Mouse (Mus musculus): ENCODE measurements around the gene Olfr187. TPM values are rescaled to one million over a fixed set of nuclear protein-coding genes. Genes with fewer than 3 reads are reported as not detected.
"Not testable (repeated sequence)": the region's sequence is repeated elsewhere in the genome, so short reads cannot be mapped to it uniquely, and the experiment has no call there.

Gene Olfr187
- polyA plus RNA-seq (2016; fragmentation: Nextera tagmentation; extraction: Ambion mirVana): not detected in 2 replicates

DNA sequence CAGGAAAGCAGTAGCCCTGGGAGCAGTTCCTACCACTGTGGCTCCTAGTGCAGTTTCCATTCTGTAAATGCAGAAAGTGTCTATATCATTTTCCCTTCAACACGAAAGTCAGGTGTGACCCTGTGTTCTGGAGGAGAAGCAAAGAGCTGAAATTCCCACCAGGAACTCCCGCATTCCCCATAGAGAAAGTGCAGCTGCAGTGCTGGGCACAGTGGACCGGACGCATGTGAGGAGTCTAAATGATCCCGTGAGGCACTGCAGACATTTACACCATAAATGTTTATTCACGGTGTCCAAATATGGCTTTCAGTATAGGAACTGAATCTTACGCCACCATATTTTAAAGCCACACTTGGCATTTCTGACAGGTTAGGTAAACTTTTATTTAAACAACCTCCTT lies at the start of gene Olfr187:
TSS of gene Olfr187 (minus strand) at position 58 of the 400 bp plus-strand sequence.
- Histone ChIP-seq H3K9me3 (no peaks in the 10 kb centered on the region), H3K4me1 (no peaks in the 10 kb centered on the region), H3K4me3 (no peak within 1 kb of the TSS), H3K27ac (no peak within 1 kb of the TSS), H3K36me3 (replicated peaks) (no peaks in the 10 kb centered on the region), H3K27me3 (ENCODE audit: poor library complexity, severe bottlenecking) (no peaks in the 10 kb centered on the region)
- no peak for DNase-seq (ENCODE audit: extremely low spot score, low spot score)
- 92% methylated on average over 7 of the region's 7 CpGs for WGBS

DNA sequence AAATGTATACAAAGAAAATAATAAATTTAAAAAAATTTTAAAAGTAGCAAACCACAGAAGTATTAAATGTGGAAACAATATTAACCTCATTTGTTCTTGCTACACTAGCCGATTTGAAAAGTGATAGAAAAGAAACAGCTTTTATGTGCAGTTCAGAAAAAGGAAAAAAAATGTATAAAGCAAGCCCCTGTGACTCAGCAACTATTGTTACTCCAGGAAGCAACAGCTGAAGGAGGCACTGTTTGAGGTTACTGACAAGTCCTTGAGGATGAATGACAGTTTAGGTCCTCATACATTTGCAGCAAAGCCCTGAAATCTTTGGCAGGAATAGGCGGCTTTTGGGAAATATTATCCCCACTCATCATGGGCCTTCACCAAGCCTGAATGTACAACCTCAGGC lies 41.5 kb upstream of the Olfr187 start:
- not testable (repeated sequence) for DNase-seq (ENCODE audit: extremely low spot score, low spot score); H3K4me3 ChIP-seq; H3K4me1 ChIP-seq; H3K27ac ChIP-seq; H3K27me3 ChIP-seq (ENCODE audit: poor library complexity, severe bottlenecking); H3K36me3 ChIP-seq (replicated peaks); H3K9me3 ChIP-seq
- 86% methylated on average over 2 of the region's 2 CpGs for WGBS

DNA sequence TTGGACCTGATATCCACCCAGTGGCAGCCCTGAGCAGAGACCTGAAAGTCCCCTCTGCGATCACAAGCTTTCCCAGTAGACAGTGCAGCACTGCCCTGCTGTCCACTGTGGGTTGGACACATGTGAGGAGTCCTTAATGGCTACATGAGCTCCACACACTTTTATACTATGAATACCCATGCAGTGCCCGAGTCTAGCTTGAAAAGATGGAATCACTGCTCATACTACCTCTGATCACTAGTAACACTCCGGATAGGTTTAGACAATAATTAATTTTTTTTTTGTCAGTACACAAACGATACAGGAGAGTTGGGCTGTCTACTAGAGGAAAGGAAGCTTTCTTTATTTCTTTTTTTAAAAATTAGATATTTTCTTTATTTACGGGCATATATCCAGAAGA lies 38.3 kb upstream of the Olfr187 start, which contains the start of gene Olfr190:
TSS of gene Olfr190 (minus strand) at position 101 of the 400 bp plus-strand sequence.
- H3K9me3 ChIP-seq: no peaks in the 10 kb centered on the region
- 91% methylated on average over 5 of the region's 5 CpGs for WGBS
- H3K27ac ChIP-seq: no peak within 1 kb of the TSS
- H3K27me3 ChIP-seq (ENCODE audit: poor library complexity, severe bottlenecking): no peaks in the 10 kb centered on the region
- no peaks in the 10 kb centered on the region for H3K4me1 ChIP-seq
- H3K4me3 ChIP-seq: no peak within 1 kb of the TSS
- H3K36me3 ChIP-seq (replicated peaks): no peaks in the 10 kb centered on the region
- DNase-seq (ENCODE audit: extremely low spot score, low spot score): no peak

DNA sequence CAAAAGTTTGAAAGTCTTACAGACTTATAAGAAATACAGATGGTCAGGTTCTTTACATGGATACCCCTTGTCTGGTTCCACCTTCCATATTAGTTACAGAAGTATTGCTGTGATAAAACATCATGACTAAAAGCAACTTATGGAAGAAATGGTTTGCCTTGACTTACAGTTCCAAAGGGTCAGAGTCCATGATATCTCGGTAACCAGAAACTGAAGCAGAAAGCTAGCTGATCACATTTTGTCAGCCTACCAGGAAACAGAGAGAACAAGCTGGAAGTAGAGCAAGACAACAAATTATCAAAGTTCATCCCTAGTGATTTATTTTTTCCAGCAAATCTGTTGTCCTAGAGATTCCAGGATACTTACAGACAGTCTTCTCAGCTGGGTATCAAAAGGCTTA lies 34.0 kb upstream of the Olfr187 start:
- no peaks in the 10 kb centered on the region for H3K36me3 ChIP-seq (replicated peaks)
- no peaks in the 10 kb centered on the region for H3K4me1 ChIP-seq
- WGBS: 92% methylated on average over 1 of the region's 1 CpGs
- no peak for DNase-seq (ENCODE audit: extremely low spot score, low spot score)
- no peaks in the 10 kb centered on the region for H3K9me3 ChIP-seq
- no peaks in the 10 kb centered on the region for H3K27me3 ChIP-seq (ENCODE audit: poor library complexity, severe bottlenecking)
- H3K27ac ChIP-seq: no peak overlapping the region
- no peak overlapping the region for H3K4me3 ChIP-seq

DNA sequence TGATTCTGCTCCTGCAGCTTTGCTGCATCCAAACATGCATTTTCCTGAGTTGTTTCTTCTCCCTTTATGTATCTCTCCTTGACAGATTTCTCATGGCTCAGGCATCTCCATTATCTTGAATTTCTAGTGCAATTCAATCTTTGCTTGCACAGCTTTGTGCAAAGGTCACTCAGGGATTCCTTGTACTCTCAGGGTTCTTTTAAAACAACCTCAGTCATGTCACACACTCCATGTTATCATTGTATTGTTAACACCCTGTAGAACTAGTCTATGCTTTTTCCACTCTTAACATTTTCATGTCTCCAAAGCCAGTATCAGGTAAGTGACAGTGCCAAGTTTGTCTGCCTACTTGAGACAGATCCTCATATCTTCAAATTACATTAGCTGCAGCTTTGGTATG lies 32.2 kb upstream of the Olfr187 start:
- no peaks in the 10 kb centered on the region for H3K27me3 ChIP-seq (ENCODE audit: poor library complexity, severe bottlenecking)
- H3K36me3 ChIP-seq (replicated peaks): no peaks in the 10 kb centered on the region
- no peaks in the 10 kb centered on the region for H3K4me1 ChIP-seq
- H3K9me3 ChIP-seq: no peaks in the 10 kb centered on the region
- no peak overlapping the region for H3K27ac ChIP-seq
- no peak overlapping the region for H3K4me3 ChIP-seq
- DNase-seq (ENCODE audit: extremely low spot score, low spot score): no peak

DNA sequence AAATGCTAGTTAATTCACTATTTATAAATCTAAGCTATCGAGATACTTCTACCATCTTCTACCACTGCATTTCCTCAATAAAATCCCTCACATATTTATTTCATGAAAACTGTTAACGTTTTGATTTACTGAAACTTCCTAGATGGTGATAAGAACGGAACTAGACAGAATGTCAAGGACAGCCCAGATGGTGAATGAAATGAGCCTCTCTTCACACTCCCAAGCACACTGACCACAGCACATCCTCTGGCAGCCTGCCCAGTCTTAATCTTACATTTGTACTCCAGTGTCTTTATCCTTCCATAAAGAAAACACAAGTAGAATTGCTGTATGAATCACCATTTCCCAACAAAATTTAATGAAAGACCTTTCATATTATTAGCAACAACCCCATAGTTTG lies 22.8 kb upstream of the Olfr187 start:
- not testable (repeated sequence) for H3K27ac ChIP-seq; DNase-seq (ENCODE audit: extremely low spot score, low spot score); H3K4me1 ChIP-seq; H3K4me3 ChIP-seq; H3K36me3 ChIP-seq (replicated peaks); H3K27me3 ChIP-seq (ENCODE audit: poor library complexity, severe bottlenecking); H3K9me3 ChIP-seq
- 86% methylated on average over 3 of the region's 3 CpGs for whole genome bisulfite sequencing

DNA sequence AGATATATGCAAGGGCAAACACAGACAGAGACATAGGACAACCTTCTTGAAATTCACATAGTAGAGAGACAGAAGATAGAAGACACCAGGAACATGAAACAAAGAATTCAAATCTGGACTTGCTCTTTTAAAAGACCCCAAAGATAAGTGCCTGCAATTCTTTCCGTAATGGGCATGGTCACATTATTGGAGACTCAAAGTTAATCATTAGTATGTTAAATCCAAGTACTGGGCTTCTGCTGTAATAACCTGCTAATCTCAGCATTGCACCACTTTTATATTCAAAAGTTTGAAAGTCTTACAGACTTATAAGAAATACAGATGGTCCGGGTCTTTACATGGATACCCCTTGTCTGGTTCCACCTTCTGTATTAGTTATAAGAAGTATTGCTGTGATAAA lies 9.7 kb upstream of the Olfr187 start:
- H3K4me3 ChIP-seq; H3K27ac ChIP-seq; H3K36me3 ChIP-seq (replicated peaks); DNase-seq (ENCODE audit: extremely low spot score, low spot score); H3K27me3 ChIP-seq (ENCODE audit: poor library complexity, severe bottlenecking); H3K4me1 ChIP-seq; H3K9me3 ChIP-seq: not testable (repeated sequence)
- 94% methylated on average over 2 of the region's 2 CpGs for WGBS

DNA sequence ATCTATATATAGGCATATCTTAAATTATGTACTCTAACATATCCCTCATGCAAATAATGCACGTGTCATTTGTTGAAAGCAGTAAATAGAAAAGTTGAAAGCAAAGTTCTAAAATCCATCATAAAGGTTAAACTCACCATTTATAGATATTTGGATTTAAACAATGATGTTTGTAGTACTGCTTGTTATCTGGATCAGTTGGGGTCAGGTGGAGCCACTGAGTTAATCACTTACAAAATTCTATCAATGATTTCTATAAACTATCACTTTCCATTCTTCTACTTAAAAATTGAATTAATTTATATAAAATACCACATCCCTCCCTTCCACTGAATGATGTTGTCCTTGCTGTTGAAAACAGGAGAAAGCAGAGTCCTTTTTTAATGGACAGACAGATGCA lies 9.3 kb upstream of the Olfr187 start:
- Histone ChIP-seq H3K27me3 (ENCODE audit: poor library complexity, severe bottlenecking) (no peaks in the 10 kb centered on the region), H3K27ac (no peak overlapping the region), H3K4me1 (no peaks in the 10 kb centered on the region), H3K36me3 (replicated peaks) (no peaks in the 10 kb centered on the region), H3K4me3 (no peak overlapping the region), H3K9me3 (no peaks in the 10 kb centered on the region)
- 84% methylated on average over 1 of the region's 1 CpGs for WGBS
- DNase-seq (ENCODE audit: extremely low spot score, low spot score): no peak

DNA sequence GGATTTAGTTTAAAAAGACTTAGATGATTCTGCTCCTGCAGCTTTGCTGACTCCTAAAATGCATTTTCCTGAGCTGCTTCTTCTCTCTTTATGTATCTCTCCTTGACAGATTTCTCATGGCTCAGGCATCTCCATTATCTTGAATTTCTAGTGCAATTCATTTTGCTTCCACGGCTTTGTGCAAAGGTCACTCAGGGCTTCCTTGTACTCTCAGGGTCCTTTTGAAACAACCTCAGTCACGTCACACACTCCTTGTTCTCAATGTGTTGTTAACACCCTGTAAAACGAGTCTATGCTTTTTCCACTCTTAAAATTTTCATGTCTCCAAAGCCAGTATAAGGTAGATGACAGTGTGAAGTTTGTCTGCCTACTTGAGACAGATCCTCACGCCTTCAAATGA lies 8.0 kb upstream of the Olfr187 start:
- H3K4me3 ChIP-seq: no peak overlapping the region
- H3K4me1 ChIP-seq: no peaks in the 10 kb centered on the region
- no peaks in the 10 kb centered on the region for H3K27me3 ChIP-seq (ENCODE audit: poor library complexity, severe bottlenecking)
- H3K36me3 ChIP-seq (replicated peaks): no peaks in the 10 kb centered on the region
- H3K9me3 ChIP-seq: no peaks in the 10 kb centered on the region
- 81% methylated on average over 4 of the region's 4 CpGs for WGBS
- H3K27ac ChIP-seq: no peak overlapping the region
- no peak for DNase-seq (ENCODE audit: extremely low spot score, low spot score)

DNA sequence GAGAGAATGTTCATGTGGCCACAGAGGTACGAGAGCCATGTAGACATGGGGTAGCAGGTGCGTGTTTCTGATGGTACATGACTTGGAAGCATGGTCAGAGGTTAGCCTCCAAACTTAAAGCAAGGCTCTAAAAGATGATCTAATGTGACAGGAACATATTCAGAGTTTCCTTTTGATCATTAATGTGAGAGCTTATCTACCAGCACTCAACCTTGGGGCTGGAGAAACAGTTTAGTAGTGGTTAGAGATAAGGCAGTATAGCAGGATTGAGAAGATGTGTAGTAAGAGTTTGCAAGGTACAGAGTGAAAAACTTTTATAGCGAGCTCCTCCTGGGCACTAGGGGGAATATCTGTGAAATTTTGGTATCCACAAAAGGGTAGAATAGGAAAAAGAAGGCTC lies 6.3 kb upstream of the Olfr187 start:
- no peaks in the 10 kb centered on the region for H3K4me1 ChIP-seq
- DNase-seq (ENCODE audit: extremely low spot score, low spot score): no peak
- WGBS: 84% methylated on average over 3 of the region's 3 CpGs
- no peaks in the 10 kb centered on the region for H3K36me3 ChIP-seq (replicated peaks)
- H3K9me3 ChIP-seq: no peaks in the 10 kb centered on the region
- H3K27me3 ChIP-seq (ENCODE audit: poor library complexity, severe bottlenecking): no peaks in the 10 kb centered on the region
- H3K27ac ChIP-seq: no peak overlapping the region
- H3K4me3 ChIP-seq: no peak overlapping the region

DNA sequence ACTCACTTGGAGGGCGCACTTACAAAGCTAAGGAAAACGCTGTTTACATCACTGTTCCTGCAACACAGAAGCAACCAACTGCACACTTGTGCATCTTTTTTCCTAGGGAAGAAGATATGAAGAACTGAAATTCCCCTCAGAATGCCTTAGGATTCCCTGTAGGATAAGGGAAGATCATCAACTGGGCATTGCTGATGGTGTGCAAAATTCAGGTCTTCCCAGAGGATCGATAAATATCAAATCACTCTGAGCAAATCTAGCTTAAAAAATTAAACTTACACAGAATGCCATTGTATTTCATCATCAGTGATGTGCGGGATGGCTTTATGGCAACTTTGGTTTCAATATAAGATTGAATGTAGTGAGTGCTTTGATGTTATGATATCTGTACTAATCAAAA lies 9.4 kb downstream of the Olfr187 start, which contains the start of gene Olfr186:
TSS of gene Olfr186 (minus strand) at position 101 of the 400 bp plus-strand sequence.
- whole genome bisulfite sequencing: 91% methylated on average over 4 of the region's 4 CpGs
- Histone ChIP-seq H3K27me3 (ENCODE audit: poor library complexity, severe bottlenecking) (no peaks in the 10 kb centered on the region), H3K9me3 (no peaks in the 10 kb centered on the region), H3K4me3 (no peak within 1 kb of the TSS), H3K4me1 (no peaks in the 10 kb centered on the region), H3K27ac (no peak within 1 kb of the TSS), H3K36me3 (replicated peaks) (no peaks in the 10 kb centered on the region)
- DNase-seq (ENCODE audit: extremely low spot score, low spot score): no peak

DNA sequence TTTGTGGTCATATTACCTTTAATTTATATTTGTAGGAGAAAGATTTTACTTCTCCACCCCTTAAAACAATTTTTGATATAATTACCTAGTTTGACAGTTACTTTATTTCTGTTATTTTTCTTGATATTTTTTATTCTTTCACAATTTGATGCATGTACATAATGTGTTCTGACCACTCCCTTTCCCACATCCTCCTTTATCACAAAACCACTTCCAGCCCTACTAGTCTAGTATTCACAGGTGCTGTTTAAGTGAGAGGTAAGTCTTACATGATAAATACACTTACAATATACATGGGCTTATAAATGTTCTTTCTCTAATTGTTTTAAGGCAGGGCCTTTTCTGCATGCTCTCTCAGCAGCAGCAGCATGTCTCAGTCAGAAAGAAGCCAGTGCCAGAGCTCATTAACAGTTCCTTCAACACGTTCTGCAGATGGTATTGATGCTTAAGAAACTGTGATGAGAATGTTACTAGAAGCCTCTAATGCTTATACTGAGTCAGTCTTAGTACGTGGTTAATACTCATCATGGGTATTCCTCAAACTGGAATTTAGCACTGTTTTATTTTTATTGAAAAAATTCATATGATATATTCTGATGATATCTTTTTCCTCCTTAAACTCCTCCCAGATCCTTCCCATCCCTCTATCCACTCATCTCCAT lies 26.1 kb downstream of the Olfr187 start:
- H3K27ac ChIP-seq: no peak overlapping the region
- WGBS: 69% methylated on average over 2 of the region's 2 CpGs
- DNase-seq (ENCODE audit: extremely low spot score, low spot score): no peak
- no peaks in the 10 kb centered on the region for H3K27me3 ChIP-seq (ENCODE audit: poor library complexity, severe bottlenecking)
- H3K36me3 ChIP-seq (replicated peaks): no peaks in the 10 kb centered on the region
- H3K9me3 ChIP-seq: no peaks in the 10 kb centered on the region
- H3K4me3 ChIP-seq: no peak overlapping the region
- no peaks in the 10 kb centered on the region for H3K4me1 ChIP-seq

DNA sequence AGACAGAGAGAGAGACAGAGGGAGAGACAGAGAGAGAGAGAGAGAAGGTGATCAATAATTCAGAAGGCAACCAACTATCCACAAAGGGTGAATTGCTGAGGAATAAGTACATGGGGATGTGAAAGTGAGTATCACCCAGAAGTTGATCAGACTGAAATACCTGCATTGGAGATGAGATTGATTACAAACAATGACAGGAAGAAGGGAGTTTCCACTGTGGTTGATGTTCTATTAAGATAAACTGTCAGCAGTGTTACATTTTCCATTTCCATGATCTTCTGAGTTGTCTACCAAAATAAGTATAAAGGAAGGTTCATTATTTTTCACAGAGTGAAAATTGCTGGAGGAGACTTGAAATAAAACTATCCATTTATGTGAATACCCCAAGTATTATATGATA lies 32.4 kb downstream of the Olfr187 start:
- no peak overlapping the region for H3K27ac ChIP-seq
- H3K4me3 ChIP-seq: no peak overlapping the region
- no peaks in the 10 kb centered on the region for H3K4me1 ChIP-seq
- H3K27me3 ChIP-seq (ENCODE audit: poor library complexity, severe bottlenecking): no peaks in the 10 kb centered on the region
- DNase-seq (ENCODE audit: extremely low spot score, low spot score): no peak
- no peaks in the 10 kb centered on the region for H3K9me3 ChIP-seq
- H3K36me3 ChIP-seq (replicated peaks): no peaks in the 10 kb centered on the region

DNA sequence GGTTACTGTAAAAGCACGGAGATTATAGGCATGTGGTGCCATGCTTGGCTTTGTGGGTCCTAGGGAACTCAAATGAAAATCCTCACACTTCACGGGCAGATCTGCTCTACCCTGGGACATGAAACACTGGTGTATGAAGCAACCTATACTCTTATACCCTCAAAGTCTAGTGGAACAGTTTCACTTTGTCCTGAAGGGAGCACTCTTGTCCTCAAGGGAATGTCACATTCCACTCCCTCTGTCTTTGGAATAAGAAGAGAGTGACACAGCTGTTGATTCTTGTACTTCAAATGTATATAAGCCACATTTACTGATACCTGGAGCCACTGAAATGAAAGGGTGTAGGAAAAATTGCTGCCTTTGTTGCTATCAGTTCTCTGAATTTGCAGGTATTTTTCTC lies 44.5 kb downstream of the Olfr187 start, which contains the start of gene Olfr183:
TSS of gene Olfr183 (plus strand) at position 301 of the 400 bp plus-strand sequence.
- no peaks in the 10 kb centered on the region for H3K4me1 ChIP-seq
- WGBS: 88% methylated on average over 2 of the region's 2 CpGs
- no peak within 1 kb of the TSS for H3K27ac ChIP-seq
- H3K36me3 ChIP-seq (replicated peaks): no peaks in the 10 kb centered on the region
- H3K9me3 ChIP-seq: no peaks in the 10 kb centered on the region
- H3K27me3 ChIP-seq (ENCODE audit: poor library complexity, severe bottlenecking): no peaks in the 10 kb centered on the region
- DNase-seq (ENCODE audit: extremely low spot score, low spot score): no peak
- H3K4me3 ChIP-seq: no peak within 1 kb of the TSS
